Mouse (Mus musculus) hindbrain, embryonic 11.5 days (tissue): ENCODE results near the gene Usp3. TPM values are rescaled to one million over a fixed set of nuclear protein-coding genes. Genes with fewer than 3 reads are reported as not detected.

Experiments used
- ATAC-seq: fragments of 200-750 bp; cut with Nextera tagmentation; 2 replicates; pipeline ENCODE4 v1.8.0; 2017; ENCODE audit warnings: mild to moderate bottlenecking, moderate TSS enrichment, moderate library complexity; ENCODE audit not compliant: low FRiP score
- DNase-seq: peaks from one replicate; pipeline ENCODE4 v3.0.0-alpha.2; 2015; ENCODE audit warnings: low spot score
- H3K27ac ChIP-seq: fragments of 300-500 bp; sonication (generic); 2 replicates; pipeline ENCODE4 v1.5.1; 2014; ENCODE audit warnings: mild to moderate bottlenecking, low read depth, low read length
- H3K27me3 ChIP-seq: fragments of 300-500 bp; sonication (generic); 2 replicates; pipeline ENCODE4 v1.6.1; 2014; ENCODE audit warnings: mild to moderate bottlenecking, low read length, moderate library complexity, mixed read lengths; ENCODE audit not compliant: control insufficient read depth, insufficient read depth
- H3K36me3 ChIP-seq: fragments of 300-500 bp; sonication (generic); 2 replicates; pipeline ENCODE4 v1.6.1; 2014; ENCODE audit warnings: mild to moderate bottlenecking, low read length, moderate library complexity, mixed read lengths; ENCODE audit not compliant: control insufficient read depth, insufficient read depth
- H3K4me1 ChIP-seq: fragments of 300-500 bp; sonication (generic); replicated peaks from 2 replicates; pipeline ENCODE4 v1.6.1; 2014; ENCODE audit warnings: low read length, mixed read lengths; ENCODE audit not compliant: control insufficient read depth, insufficient read depth
- H3K4me2 ChIP-seq: fragments of 300-500 bp; sonication (generic); replicated peaks from 2 replicates; pipeline ENCODE4 v1.6.1; 2014; ENCODE audit warnings: mild to moderate bottlenecking, low read depth, low read length
- H3K4me3 ChIP-seq: fragments of 300-500 bp; sonication (generic); 2 replicates; pipeline ENCODE4 v1.5.1; 2014; ENCODE audit warnings: low read depth, low read length
- H3K9ac ChIP-seq: fragments of 300-500 bp; sonication (generic); 2 replicates; pipeline ENCODE4 v1.6.1; 2014; ENCODE audit warnings: low read depth, low read length
- H3K9me3 ChIP-seq: fragments of 300-500 bp; sonication (generic); 2 replicates; pipeline ENCODE4 v1.6.1; 2016; ENCODE audit warnings: low read length; ENCODE audit not compliant: control insufficient read depth
- WGBS: fragments of 180-500 bp; shearing (Covaris S2); extraction: QIAGEN DNeasy Blood & Tissue Kit; methylation state at CpG from one replicate; pipeline ENCODE4 v1.1.7; 2014; 5-methylcytosine and 5-hydroxymethylcytosine counted together
- polyA plus RNA-seq: library from polyadenylated mRNA; unstranded; fragments of >200 nt; fragmentation: Nextera tagmentation; extraction: Ambion mirVana; gene quantifications from 2 replicates; pipeline ENCODE4 v1.2.1, GENCODE M21; 2014

The Usp3 gene
- polyA plus RNA-seq, 1 experiment from 2014 or later: 101 TPM

DNA sequence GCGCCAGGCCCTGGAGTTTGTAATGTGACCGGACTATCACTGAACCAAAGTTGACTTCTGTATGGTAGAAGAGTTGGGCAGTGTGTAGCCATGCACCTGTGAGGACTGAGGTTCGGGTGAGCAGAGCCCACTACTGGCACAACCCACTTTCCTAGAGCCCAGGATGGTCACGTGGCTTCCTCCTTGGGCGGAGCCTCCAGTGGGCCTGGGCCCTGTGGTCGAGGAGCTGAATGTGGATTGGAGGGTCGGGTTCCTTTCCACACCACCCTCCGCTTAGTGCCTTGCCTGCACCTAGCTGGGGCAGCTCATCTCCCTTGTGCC is 80.6 kb downstream of the Usp3 start:
- ATAC-seq: peak; percentile 88

DNA sequence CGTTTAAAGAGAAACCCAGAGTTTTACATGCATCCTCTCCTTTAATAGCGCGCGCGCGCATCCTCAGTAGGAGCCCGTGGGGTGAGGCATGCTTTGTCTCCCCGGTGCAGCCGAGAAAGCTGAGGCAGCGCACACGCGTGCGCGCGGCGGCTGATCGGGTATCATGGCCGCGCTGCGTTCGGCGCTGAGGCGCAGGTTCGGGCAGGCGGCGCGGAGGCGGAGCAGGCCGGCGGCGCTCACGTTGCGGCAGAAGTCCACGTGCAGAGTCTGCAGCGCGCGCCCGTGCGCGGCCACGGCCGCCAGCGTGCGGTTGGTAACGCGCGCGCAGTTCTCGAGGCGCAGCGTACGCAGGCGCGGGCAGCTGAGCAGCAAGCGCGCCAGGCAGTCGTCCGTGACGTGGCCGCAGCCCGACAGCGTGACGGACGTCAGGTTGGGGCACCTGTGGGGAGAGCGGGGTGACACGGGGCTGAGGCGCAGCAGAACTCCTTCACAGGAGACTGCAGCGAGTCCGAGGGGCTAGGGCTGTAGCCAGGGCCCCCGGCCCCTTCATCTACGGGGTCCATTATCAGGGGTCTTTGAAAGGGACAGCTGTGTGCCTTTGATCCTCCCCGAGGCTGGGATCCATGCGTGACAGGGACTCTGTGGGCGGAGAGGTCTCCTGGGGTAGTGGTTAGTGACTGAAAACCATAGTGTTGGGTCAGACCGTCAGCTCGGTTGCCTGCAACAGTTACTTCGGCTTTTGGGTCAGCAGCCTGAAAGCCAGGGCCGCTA is 81.2 kb downstream of the Usp3 start:
- DNase-seq (peak; percentile 97), ATAC-seq (peak; percentile 90)
- Histone ChIP-seq H3K36me3 (peaks cover 7% of the 10 kb centered on the region; the same call in 1 of the 2 replicates), H3K9me3 (no peaks in the 10 kb centered on the region), H3K4me1 (no peaks in the 10 kb centered on the region), H3K27ac (peak overlapping the region; percentile 92), H3K4me2 (peak overlapping the region; percentile 87), H3K9ac (peak overlapping the region; percentile 77), H3K27me3 (no peaks in the 10 kb centered on the region), H3K4me3 (peak overlapping the region; percentile 53)
- under 1% methylated on average over 70 of the region's 78 CpGs for WGBS

More for the DNA sequence above, 80.6 kb downstream of the Usp3 start:
- Histone ChIP-seq H3K36me3 (peaks cover 7% of the 10 kb centered on the region; the same call in 1 of the 2 replicates), H3K4me1 (no peaks in the 10 kb centered on the region), H3K9me3 (no peaks in the 10 kb centered on the region), H3K4me3 (peak overlapping the region; percentile 53), H3K9ac (peak overlapping the region; percentile 77), H3K27ac (peak overlapping the region; percentile 92), H3K4me2 (peak overlapping the region; percentile 87), H3K27me3 (no peaks in the 10 kb centered on the region)
- peak; percentile 85 for DNase-seq
- 0% methylated on average over 8 of the region's 8 CpGs for WGBS

DNA sequence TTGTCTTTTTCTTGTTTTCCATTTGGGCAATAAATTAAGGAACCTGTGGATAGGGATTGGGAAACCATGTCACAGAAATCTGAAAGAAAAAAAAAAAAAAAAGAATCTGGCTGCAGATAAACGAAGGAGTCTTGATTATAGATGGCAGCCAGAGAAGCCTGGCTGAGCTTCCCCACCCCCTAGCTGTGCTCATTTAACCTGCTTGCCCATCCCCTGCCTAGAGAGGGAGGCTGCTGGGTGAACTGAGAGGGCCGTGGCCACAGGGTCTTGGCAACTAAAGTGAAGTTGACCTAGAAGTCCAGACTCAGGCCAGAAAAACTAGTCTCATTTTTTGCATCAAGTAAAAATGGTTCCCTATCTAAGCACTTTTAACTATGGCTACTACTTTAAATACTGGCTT is 82.0 kb downstream of the Usp3 start:
- ATAC-seq: no peak
- H3K4me3 ChIP-seq: peak overlapping the region; percentile 53
- WGBS: 0% methylated on average over 2 of the region's 2 CpGs
- no peaks in the 10 kb centered on the region for H3K4me1 ChIP-seq
- H3K36me3 ChIP-seq: peaks cover 4% of the 10 kb centered on the region; the same call in 1 of the 2 replicates
- H3K27ac ChIP-seq: peak overlapping the region; percentile 92
- no peaks in the 10 kb centered on the region for H3K9me3 ChIP-seq
- H3K9ac ChIP-seq: peak overlapping the region; percentile 77
- peak; percentile 43 for DNase-seq
- peak overlapping the region; percentile 87 for H3K4me2 ChIP-seq
- no peaks in the 10 kb centered on the region for H3K27me3 ChIP-seq

DNA sequence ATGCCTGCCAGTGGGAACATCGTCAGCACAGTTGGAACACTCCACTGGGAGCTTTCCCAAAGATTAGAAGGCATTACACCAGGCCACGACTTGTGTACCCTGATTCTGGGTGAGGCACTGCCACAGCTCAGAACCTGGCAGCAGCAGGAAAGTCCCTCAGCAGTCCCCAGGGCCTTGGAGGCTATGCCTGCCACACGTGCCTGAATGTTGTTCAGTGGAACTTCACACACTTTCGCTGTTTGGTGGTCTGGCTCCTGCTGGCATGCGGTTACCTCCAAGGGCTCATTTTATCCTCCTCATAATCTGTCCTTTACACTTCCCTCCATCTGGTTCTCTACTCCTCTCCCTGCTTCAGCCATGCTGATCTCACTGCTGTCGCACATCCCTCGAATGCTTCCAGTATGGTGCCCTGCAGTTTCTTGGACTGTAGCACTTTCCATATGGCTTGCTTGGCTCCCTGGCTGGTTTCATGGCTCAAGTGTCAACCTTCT is 82.5 kb downstream of the Usp3 start:
- H3K9me3 ChIP-seq: no peaks in the 10 kb centered on the region
- peak; percentile 12 for DNase-seq
- H3K4me1 ChIP-seq: 0 out of 2 replicates have a peak, but pooled peaks cover 2% of the 10 kb centered on the region
- WGBS: 76% methylated on average over 7 of the region's 7 CpGs
- H3K27me3 ChIP-seq: no peaks in the 10 kb centered on the region
- H3K4me3 ChIP-seq: no peak overlapping the region
- no peak for ATAC-seq
- H3K4me2 ChIP-seq: no peak overlapping the region
- H3K9ac ChIP-seq: peak overlapping the region; percentile 25; the same call in 1 of the 2 replicates
- H3K36me3 ChIP-seq: 0 out of 2 replicates have a peak, but pooled peaks cover 2% of the 10 kb centered on the region
- H3K27ac ChIP-seq: peak overlapping the region; percentile 48; the same call in 1 of the 2 replicates

DNA sequence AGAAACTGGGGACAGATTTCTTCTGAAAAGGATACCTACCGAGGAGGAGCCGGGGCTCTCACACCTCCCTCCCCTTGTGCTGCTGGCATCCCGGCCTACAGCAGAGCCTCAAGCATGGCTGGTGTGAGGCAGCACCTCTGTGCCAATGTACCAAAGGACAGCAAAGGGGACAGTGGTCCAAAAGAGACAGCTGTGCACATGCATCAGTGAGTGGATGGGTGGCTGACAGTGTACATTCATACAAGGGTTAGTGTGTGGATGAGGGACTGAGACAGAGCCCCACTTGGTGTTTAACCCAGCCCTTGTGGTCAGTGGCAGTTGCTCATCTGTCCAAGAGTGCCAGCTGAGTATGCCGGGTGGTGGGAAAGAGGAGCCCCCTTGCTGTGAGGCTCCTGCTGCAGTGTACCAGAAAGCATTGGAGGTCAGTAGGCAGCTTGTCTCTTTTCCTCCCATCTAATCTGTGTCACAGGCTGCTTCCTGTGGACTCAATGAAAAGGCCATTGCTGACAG is 84.0 kb downstream of the Usp3 start:
- Histone ChIP-seq H3K9ac (no peak overlapping the region), H3K36me3 (0 out of 2 replicates have a peak, but pooled peaks cover 2% of the 10 kb centered on the region), H3K27ac (no peak overlapping the region), H3K27me3 (no peaks in the 10 kb centered on the region), H3K4me1 (0 out of 2 replicates have a peak, but pooled peaks cover 4% of the 10 kb centered on the region), H3K9me3 (no peaks in the 10 kb centered on the region), H3K4me3 (no peak overlapping the region), H3K4me2 (no peak overlapping the region)
- DNase-seq (no peak), ATAC-seq (no peak)
- 71% methylated on average over 4 of the region's 4 CpGs for WGBS

DNA sequence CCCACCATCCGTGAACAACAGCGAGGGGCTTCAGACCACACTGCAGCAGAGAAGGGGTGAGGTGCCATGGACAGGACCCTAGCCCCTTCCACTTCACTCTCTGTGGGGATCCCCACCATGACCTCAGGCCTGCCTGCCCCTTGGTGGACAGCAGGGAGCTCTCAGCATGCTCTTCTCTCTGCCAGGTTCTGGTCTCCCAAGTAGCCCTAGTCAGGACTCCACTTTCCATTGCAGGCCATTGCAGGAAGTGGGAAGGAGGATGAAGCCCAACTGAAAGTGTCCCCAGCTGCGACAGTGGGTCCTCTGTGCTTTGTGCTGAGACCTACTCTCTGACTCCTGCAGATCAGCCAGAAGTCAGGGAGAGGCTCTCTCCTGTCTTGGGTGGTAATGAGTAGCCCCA is 85.3 kb downstream of the Usp3 start:
- Histone ChIP-seq H3K9ac (no peak overlapping the region), H3K27me3 (no peaks in the 10 kb centered on the region), H3K36me3 (0 out of 2 replicates have a peak, but pooled peaks cover 2% of the 10 kb centered on the region), H3K4me3 (no peak overlapping the region), H3K27ac (no peak overlapping the region), H3K9me3 (no peaks in the 10 kb centered on the region), H3K4me2 (no peak overlapping the region), H3K4me1 (0 out of 2 replicates have a peak, but pooled peaks cover 4% of the 10 kb centered on the region)
- DNase-seq (no peak), ATAC-seq (no peak)
- WGBS: 91% methylated on average over 3 of the region's 3 CpGs

DNA sequence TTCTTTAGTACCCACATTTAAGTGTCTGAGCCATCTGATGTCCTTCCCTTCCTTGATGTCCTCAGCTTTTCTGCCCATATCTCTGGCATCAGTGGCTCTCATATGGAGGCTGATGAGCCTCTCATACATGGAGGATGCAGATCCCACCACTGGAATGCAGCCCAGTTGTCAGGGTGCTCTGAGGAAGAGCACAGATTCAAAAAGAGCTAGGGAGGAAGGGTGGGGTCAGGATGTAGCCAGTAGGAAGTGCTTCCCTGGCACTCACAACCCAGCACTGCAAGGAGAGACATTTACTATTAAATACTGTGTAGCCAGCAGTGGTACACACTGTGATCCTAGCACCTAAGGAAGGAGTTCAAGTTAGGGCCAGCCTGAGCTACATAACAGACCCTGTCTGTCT is 86.5 kb downstream of the Usp3 start:
- Histone ChIP-seq H3K4me2 (no peak overlapping the region), H3K27me3 (no peaks in the 10 kb centered on the region), H3K9ac (no peak overlapping the region), H3K27ac (peak overlapping the region; percentile 43), H3K4me1 (0 out of 2 replicates have a peak, but pooled peaks cover 4% of the 10 kb centered on the region), H3K4me3 (no peak overlapping the region), H3K36me3 (peaks cover 4% of the 10 kb centered on the region; the same call in 1 of the 2 replicates), H3K9me3 (no peaks in the 10 kb centered on the region)
- DNase-seq (peak; percentile 7), ATAC-seq (no peak)

DNA sequence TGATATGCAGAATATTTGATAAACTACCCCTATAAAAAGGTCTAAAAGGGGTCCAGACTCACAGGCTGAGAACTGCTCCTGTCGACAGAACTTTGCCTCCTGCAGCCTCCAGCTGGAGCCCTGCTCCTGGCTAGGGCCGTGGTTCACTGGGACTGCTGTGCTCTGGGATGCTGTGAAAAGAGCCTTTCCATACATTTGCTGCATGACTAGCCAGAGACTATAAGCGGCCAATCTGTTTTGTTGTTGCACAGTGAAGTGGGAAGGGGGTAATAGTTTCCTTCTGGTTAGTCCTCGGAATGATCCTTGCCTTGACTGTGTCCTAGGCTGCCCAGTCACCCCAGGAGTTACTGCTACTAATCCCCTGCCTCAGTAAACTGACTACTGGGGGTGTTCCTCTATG is 86.9 kb downstream of the Usp3 start:
- DNase-seq: peak; percentile 70
- no peak overlapping the region for H3K4me3 ChIP-seq
- H3K27ac ChIP-seq: peak overlapping the region; percentile 72
- peaks cover 6% of the 10 kb centered on the region; the same call in 1 of the 2 replicates for H3K36me3 ChIP-seq
- WGBS: 23% methylated on average over 4 of the region's 4 CpGs
- ATAC-seq: peak; percentile 85
- no peak overlapping the region for H3K9ac ChIP-seq
- no peak overlapping the region for H3K4me2 ChIP-seq
- H3K9me3 ChIP-seq: no peaks in the 10 kb centered on the region
- H3K27me3 ChIP-seq: no peaks in the 10 kb centered on the region
- 0 out of 2 replicates have a peak, but pooled peaks cover 4% of the 10 kb centered on the region for H3K4me1 ChIP-seq
